Mouse (Mus musculus): ENCODE results near the gene Aff1.

GRCm38 (mm10) chr5:103659571-103659970, 32.6 kb upstream of the Aff1 start:
- TF ChIP-seq CTCF (IDR thresholded peaks at IDR 0.05; ENCODE audit: low read depth) (peak; percentile 88), EP300 (optimal IDR thresholded peaks at IDR 0.05) (no peak)

All from stomach, postnatal 0 days (tissue).